Mouse (Mus musculus) limb, embryonic 13.5 days (tissue): Measurements from ENCODE around the gene D7Ertd443e. TPM values are rescaled to one million over a fixed set of nuclear protein-coding genes. Genes with fewer than 3 reads are reported as not detected.

Source experiments
- ATAC-seq: fragments of 200-750 bp; cut with Nextera tagmentation; 2 replicates; pipeline ENCODE4 v1.8.0; 2017; ENCODE audit warnings: low read depth, moderate number of reproducible peaks, moderate TSS enrichment; ENCODE audit not compliant: low FRiP score
- H3K27ac ChIP-seq: fragments of 300-500 bp; sonication (generic); 2 replicates; pipeline ENCODE4 v1.5.1; 2015; ENCODE audit warnings: inconsistent platforms, mild to moderate bottlenecking, moderate library complexity
- H3K27me3 ChIP-seq: fragments of 300-500 bp; sonication (generic); 2 replicates; pipeline ENCODE4 v1.6.1; 2015; ENCODE audit warnings: mild to moderate bottlenecking, inconsistent platforms
- H3K36me3 ChIP-seq: fragments of 300-500 bp; sonication (generic); 2 replicates; pipeline ENCODE4 v1.6.1; 2015; ENCODE audit warnings: inconsistent platforms, mild to moderate bottlenecking, moderate library complexity
- H3K4me1 ChIP-seq: fragments of 300-500 bp; sonication (generic); 2 replicates; pipeline ENCODE4 v1.6.1; 2015; ENCODE audit warnings: inconsistent platforms
- H3K4me2 ChIP-seq: fragments of 300-500 bp; sonication (generic); replicated peaks from 2 replicates; pipeline ENCODE4 v1.6.1; 2015; ENCODE audit warnings: inconsistent platforms, mild to moderate bottlenecking, moderate library complexity
- H3K4me3 ChIP-seq: fragments of 300-500 bp; sonication (generic); 2 replicates; pipeline ENCODE4 v1.5.1; 2015; ENCODE audit warnings: moderate library complexity, mild to moderate bottlenecking, inconsistent platforms
- H3K9ac ChIP-seq: fragments of 300-500 bp; sonication (generic); 2 replicates; pipeline ENCODE4 v1.6.1; 2015; ENCODE audit warnings: mild to moderate bottlenecking, inconsistent platforms
- H3K9me3 ChIP-seq: fragments of 300-500 bp; sonication (generic); 2 replicates; pipeline ENCODE4 v1.6.1; 2016; ENCODE audit warnings: inconsistent platforms
- WGBS: fragments of 180-500 bp; shearing (Covaris S2); methylation state at CpG from one replicate; pipeline ENCODE4 v1.1.7; 2015; 5-methylcytosine and 5-hydroxymethylcytosine counted together
- polyA plus RNA-seq: library from polyadenylated mRNA; unstranded; fragments of >200 nt; fragmentation: Nextera tagmentation; extraction: Ambion mirVana; gene quantifications from 2 replicates; pipeline ENCODE4 v1.2.1, GENCODE M21; 2015

D7Ertd443e gene
- polyA plus RNA-seq, 1 experiment from 2014 or later = 0.42 TPM

DNA sequence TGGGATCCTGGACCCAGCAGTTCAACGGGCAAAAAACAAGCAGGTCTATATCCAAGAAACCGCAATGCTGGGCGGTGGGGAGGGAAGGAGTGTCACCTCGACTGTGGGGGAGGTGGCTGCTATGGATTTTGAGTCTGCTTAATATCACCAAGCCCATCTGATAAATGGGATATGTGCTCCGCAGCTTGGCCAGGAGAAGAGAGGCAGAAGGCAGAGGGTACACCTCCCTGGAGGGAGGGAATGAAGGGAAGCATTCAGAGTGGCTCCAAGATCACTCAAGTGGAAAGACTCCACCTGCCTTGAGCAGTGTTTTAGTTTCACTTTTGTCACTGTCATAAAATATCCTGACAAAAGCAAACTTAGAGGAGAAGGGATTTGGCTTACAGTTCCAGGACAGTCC, 112.5 kb downstream of the D7Ertd443e start:
- Histone ChIP-seq H3K27ac (no peak overlapping the region), H3K9ac (no peak overlapping the region), H3K4me1 (peaks cover 12% of the 10 kb centered on the region), H3K4me2 (no peak overlapping the region), H3K27me3 (0 out of 2 replicates have a peak, but pooled peaks cover 2% of the 10 kb centered on the region), H3K9me3 (no peaks in the 10 kb centered on the region), H3K4me3 (no peak overlapping the region), H3K36me3 (no peaks in the 10 kb centered on the region)
- no peak for ATAC-seq
- WGBS = 92% methylated on average over 5 of the region's 5 CpGs

DNA sequence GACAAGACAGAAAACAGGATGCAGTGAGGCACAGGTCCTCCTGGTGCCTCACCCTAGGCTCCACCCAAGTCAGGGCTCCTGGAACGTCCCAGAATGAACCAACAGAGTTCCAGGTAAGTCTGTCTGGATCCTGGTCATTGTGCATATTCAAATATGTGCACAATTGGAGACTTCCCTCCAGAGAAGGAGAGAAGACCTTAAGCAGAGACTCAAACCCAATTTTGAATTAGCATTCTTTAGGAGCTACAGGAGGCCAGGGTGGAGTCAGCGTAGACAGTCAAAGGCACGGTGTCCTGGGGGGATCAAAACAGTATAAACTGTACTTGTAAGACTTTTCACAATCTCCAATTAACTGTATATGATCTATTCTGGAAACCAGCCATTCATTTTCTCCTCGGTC, 113.0 kb downstream of the D7Ertd443e start:
- WGBS = 67% methylated on average over 4 of the region's 4 CpGs
- Histone ChIP-seq H3K9ac (no peak overlapping the region), H3K27me3 (peaks cover 2% of the 10 kb centered on the region; the same call in 1 of the 2 replicates), H3K4me1 (peaks cover 12% of the 10 kb centered on the region), H3K4me3 (no peak overlapping the region), H3K27ac (no peak overlapping the region), H3K36me3 (no peaks in the 10 kb centered on the region), H3K9me3 (no peaks in the 10 kb centered on the region), H3K4me2 (no peak overlapping the region)
- no peak for ATAC-seq

DNA sequence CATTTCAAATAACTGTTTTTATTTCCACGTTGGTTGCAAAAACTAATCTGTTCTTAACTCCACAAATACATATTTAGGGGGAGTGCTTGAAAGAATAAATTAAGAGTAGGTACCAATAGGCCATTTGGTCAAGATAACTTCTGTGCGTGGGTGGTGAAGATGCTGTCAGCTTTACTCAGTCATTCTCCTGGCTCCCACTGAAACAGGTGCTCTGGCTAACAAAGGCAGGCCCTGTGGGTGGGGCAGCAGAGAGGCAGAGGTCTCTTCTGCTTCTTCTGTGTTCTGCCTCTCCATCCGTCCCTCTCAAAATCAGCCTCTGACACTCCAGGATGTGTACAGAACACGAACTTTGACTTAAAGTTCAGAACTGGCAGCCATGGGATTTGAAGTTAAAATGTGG, 119.7 kb downstream of the D7Ertd443e start:
- no peak overlapping the region for H3K4me2 ChIP-seq
- no peaks in the 10 kb centered on the region for H3K36me3 ChIP-seq
- H3K27ac ChIP-seq = no peak overlapping the region
- WGBS = 77% methylated on average over 4 of the region's 4 CpGs
- H3K27me3 ChIP-seq = no peaks in the 10 kb centered on the region; the same call in 1 of the 2 replicates
- no peak overlapping the region for H3K9ac ChIP-seq
- no peak overlapping the region for H3K4me3 ChIP-seq
- no peak for ATAC-seq
- peaks cover 22% of the 10 kb centered on the region for H3K4me1 ChIP-seq
- H3K9me3 ChIP-seq = no peaks in the 10 kb centered on the region

DNA sequence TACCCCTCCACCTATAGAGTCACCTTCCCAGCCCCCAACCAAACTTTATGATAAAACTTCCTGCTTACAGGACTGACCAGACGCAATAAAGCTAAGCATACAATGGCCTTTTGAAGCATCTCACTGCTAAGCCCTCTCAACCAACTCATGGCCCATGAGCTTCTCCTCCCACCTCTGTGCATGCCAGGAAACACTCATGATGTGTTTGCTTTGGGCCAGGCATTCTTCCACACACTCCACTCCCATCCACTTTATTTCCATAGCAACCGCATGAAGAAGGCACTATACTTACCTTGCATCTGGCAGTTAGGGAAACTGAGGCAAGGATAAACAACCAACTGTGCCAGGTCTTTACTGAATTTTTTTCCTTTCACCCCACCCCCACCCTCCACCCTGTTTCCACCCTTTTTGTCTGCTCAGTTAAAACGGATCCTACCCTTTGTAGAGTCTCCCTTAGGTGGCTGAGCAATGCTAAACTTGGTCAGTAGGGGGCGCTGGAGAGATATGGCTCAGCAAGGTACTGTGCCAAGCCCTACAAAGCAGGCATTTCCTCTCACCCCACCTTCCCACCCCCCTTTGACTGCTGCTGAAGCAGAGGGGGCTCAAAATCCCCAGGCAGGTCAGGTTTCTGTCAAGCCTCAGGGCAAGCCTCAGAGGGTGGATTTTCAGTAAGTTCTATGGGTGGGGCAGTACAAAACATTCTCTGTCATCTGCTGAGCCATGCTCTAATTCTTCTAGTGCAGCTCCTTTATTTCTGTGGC, 122.1 kb downstream of the D7Ertd443e start:
- Histone ChIP-seq H3K36me3 (no peaks in the 10 kb centered on the region), H3K9ac (no peak overlapping the region), H3K4me2 (no peak overlapping the region), H3K27ac (no peak overlapping the region), H3K4me3 (no peak overlapping the region), H3K9me3 (no peaks in the 10 kb centered on the region), H3K4me1 (peaks cover 13% of the 10 kb centered on the region), H3K27me3 (no peaks in the 10 kb centered on the region; the same call in 1 of the 2 replicates)
- peak; percentile 57; the same call in 1 of the 2 replicates for ATAC-seq
- 40% methylated on average over 4 of the region's 4 CpGs for WGBS

DNA sequence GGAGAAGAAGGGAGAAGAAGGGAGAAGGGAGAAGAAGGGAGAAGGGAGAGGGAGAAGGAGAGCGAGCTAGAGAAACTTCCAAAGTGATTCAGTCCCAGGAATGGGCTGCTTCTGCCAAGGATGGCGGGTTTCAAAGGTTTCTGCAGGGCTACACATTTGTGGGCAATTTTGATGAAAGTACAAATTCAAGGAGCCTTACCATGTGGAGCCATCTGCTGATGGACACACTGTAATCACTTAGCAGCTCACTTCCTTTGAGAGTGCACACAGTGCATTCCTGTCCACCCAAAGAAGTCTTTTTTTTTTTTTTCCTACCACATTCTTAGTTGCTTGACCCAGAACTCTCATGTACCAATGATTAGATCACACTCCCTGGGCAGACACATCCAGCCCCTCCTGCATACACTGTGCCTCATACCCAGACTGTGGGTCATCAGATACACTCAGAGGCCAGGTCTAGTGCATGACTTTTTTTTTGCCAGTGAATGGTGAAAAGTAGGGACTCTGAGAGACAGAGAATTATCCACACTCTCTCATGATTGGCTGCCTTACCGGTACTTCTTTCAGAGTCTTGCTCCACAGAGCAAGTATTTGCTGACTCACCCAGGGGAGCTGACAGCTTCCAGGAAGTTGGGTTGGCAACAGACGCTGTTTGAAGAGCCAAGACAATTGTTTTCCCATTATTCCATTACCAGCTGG, 124.3 kb downstream of the D7Ertd443e start:
- H3K9me3 ChIP-seq = no peaks in the 10 kb centered on the region
- H3K27me3 ChIP-seq = no peaks in the 10 kb centered on the region
- no peak overlapping the region for H3K4me3 ChIP-seq
- H3K36me3 ChIP-seq = no peaks in the 10 kb centered on the region
- 67% methylated on average over 4 of the region's 4 CpGs for WGBS
- no peak overlapping the region for H3K27ac ChIP-seq
- H3K4me2 ChIP-seq = no peak overlapping the region
- peaks cover 13% of the 10 kb centered on the region for H3K4me1 ChIP-seq
- H3K9ac ChIP-seq = no peak overlapping the region
- no peak for ATAC-seq

DNA sequence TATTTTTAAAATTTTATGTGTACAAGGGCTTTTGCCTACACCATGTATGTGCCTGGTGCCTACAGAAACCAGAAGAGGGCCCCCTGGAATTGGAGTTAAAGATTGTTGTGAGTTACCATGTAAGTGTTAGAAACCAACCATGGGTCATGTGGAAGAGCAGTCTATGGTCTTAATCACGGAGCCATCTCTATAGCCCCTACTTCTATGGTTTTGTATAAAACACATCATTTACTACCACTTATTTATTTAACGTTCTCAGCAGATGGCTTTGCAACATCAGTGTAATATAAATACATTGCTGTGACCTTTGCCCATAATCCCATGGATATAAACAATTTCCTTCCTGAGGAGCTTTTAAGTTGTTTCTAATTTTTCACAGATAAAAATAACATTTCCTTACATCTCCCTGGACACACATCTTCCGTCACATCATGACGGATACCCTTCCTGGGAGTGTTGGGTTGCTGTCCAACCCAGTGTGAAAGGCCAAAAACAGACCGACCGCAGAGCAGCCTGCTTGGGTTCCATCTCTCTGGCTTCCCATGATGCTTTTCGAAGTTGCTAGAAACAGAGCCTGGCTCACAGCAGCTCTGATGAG, 135.1 kb downstream of the D7Ertd443e start:
- Histone ChIP-seq H3K27ac (no peak overlapping the region), H3K36me3 (no peaks in the 10 kb centered on the region), H3K9ac (no peak overlapping the region), H3K4me2 (no peak overlapping the region), H3K27me3 (peaks cover 14% of the 10 kb centered on the region), H3K4me3 (no peak overlapping the region), H3K4me1 (peaks cover 6% of the 10 kb centered on the region; the same call in 1 of the 2 replicates), H3K9me3 (no peaks in the 10 kb centered on the region)
- ATAC-seq = no peak
- WGBS = 76% methylated on average over 7 of the region's 7 CpGs

DNA sequence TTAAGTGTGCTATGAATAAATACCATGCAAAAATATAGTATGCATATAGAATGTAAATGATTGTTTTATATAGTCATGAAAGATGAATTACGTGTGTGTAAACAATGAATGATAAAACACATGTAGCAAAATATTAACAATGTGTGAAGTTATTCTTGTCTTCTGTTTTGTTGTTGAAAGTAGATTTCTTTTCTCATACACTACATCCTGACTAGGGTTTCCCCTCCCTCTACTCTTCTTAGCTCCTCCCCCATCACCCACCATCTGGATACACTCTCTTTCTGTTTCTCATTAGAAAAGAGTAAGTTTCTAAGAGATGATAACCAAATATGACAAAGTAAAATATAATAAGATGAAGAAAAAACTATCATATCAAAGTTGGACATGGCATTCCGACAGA, 137.4 kb downstream of the D7Ertd443e start:
- Histone ChIP-seq H3K9me3 (no peaks in the 10 kb centered on the region), H3K4me1 (peaks cover 6% of the 10 kb centered on the region; the same call in 1 of the 2 replicates), H3K36me3 (no peaks in the 10 kb centered on the region), H3K27me3 (peaks cover 28% of the 10 kb centered on the region), H3K27ac (no peak overlapping the region), H3K4me3 (no peak overlapping the region), H3K9ac (no peak overlapping the region), H3K4me2 (no peak overlapping the region)
- 83% methylated on average over 2 of the region's 2 CpGs for WGBS
- no peak for ATAC-seq

DNA sequence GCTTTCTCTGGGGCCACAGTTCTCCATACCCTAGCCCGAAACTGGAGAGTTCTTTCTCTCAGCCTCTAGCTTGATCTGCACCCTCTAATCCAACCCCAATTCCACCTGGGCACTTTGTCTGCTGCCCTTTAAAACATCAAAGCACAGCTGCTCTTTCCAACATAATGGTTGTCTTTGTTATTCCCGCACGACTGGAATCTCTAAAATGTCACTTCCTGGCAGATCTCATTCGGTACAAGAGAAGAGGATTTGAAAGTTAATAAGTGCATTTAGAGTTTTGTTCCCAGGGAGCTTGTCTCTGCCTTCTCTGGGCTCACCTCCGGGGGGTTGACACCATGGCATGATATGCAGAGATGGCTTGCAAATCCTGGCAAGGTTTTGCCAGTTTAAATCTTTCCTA, 138.8 kb downstream of the D7Ertd443e start:
- Histone ChIP-seq H3K27ac (no peak overlapping the region), H3K9ac (no peak overlapping the region), H3K4me1 (peaks cover 6% of the 10 kb centered on the region; the same call in 1 of the 2 replicates), H3K9me3 (no peaks in the 10 kb centered on the region), H3K4me3 (no peak overlapping the region), H3K27me3 (peaks cover 41% of the 10 kb centered on the region), H3K4me2 (no peak overlapping the region), H3K36me3 (no peaks in the 10 kb centered on the region)
- ATAC-seq = no peak
- 28% methylated on average over 5 of the region's 5 CpGs for WGBS

DNA sequence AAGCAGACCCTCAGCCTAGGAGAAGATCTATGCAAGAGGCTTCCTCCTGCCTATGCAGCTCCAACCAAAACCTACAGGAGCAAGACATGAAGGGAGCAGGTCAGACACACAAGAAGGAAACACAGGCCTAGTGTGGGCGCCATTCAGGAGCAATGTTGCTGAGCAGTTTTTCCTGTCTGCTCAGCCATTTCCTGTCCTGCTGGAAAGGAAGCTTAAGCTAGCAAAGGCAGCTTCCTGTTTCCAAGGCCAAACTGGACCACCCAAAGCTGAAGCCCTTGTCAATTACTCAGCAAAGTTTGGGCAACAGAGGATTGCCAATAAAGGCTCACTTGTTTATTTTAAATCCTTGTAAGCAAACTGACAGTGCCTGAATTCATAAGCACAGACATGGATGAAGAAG, 142.7 kb downstream of the D7Ertd443e start:
- no peak overlapping the region for H3K9ac ChIP-seq
- no peak overlapping the region for H3K27ac ChIP-seq
- H3K36me3 ChIP-seq = no peaks in the 10 kb centered on the region
- peaks cover 65% of the 10 kb centered on the region for H3K27me3 ChIP-seq
- peaks cover 6% of the 10 kb centered on the region; the same call in 1 of the 2 replicates for H3K4me1 ChIP-seq
- no peak for ATAC-seq
- 84% methylated on average over 1 of the region's 1 CpGs for WGBS
- no peak overlapping the region for H3K4me3 ChIP-seq
- H3K9me3 ChIP-seq = no peaks in the 10 kb centered on the region
- no peak overlapping the region for H3K4me2 ChIP-seq

DNA sequence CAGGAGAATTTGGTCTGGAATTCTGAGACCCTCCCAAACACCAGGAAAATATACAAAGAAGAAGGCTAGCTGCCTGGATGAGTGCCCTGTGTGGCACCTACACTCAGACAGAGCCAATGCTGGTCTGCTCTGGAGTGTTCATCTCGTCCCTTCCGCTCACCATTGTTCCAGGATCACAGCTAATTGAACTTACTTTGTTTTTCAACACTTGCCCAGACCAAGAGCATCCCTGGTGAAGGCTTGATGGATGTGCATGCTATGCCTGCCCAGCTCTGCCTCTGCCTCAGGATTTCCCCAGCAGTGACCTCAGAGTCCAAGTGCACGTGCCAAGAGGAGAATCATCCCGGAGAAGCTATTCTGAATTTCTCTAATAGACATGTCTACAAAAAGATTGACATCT, 144.2 kb downstream of the D7Ertd443e start:
- Histone ChIP-seq H3K9me3 (no peaks in the 10 kb centered on the region), H3K4me1 (peaks cover 1% of the 10 kb centered on the region; the same call in 1 of the 2 replicates), H3K9ac (no peak overlapping the region), H3K27ac (no peak overlapping the region), H3K4me3 (no peak overlapping the region), H3K4me2 (no peak overlapping the region), H3K27me3 (peaks cover 69% of the 10 kb centered on the region), H3K36me3 (no peaks in the 10 kb centered on the region)
- 82% methylated on average over 4 of the region's 4 CpGs for WGBS
- ATAC-seq = no peak

DNA sequence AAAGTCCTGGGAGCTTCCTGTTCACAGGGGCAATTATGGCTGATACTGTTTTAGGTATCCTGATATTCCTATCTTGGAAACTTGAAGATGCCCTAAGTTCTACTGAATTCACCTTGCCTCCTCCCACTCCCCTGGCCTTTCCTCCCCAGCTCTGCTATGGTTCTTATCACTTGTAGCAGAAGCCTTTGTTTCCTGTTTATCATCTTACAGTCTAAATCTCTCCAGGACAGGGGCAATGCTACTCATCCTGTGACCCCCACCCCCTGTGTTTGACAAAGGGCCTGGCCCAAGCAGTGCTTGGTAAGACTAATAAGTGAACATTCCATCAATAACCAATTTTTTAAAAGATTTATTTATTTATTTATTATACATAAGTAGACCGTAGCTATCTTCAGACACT, 144.9 kb downstream of the D7Ertd443e start:
- H3K4me2 ChIP-seq = no peak overlapping the region
- 91% methylated on average over 1 of the region's 1 CpGs for WGBS
- H3K4me1 ChIP-seq = no peaks in the 10 kb centered on the region
- H3K4me3 ChIP-seq = no peak overlapping the region
- H3K9ac ChIP-seq = no peak overlapping the region
- ATAC-seq = no peak
- no peak overlapping the region for H3K27ac ChIP-seq
- no peaks in the 10 kb centered on the region for H3K9me3 ChIP-seq
- no peaks in the 10 kb centered on the region for H3K36me3 ChIP-seq
- H3K27me3 ChIP-seq = peaks cover 67% of the 10 kb centered on the region

DNA sequence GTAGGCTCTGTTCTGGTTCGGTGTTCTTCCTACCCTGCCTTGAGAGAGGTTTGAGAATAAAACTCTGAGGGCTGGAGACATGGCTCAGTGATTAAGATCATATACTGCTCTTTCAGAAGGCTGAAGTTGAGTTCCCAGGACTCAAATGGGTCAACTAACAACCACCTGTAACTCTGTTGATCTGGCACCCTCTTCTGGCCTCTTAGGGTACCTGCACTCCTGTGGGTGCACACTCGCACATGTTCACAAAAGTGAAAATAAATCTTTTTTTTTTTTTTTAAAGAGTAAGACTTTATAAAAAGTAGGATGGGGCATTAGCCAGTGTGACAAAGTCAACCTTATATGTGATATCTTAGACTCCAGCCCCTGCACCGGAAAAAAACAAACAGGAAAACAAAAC, 146.6 kb downstream of the D7Ertd443e start:
- no peak overlapping the region for H3K4me3 ChIP-seq
- no peak overlapping the region for H3K9ac ChIP-seq
- no peak overlapping the region for H3K27ac ChIP-seq
- H3K36me3 ChIP-seq = no peaks in the 10 kb centered on the region
- H3K4me2 ChIP-seq = no peak overlapping the region
- H3K4me1 ChIP-seq = no peaks in the 10 kb centered on the region
- WGBS = 93% methylated on average over 3 of the region's 3 CpGs
- H3K9me3 ChIP-seq = no peaks in the 10 kb centered on the region
- no peak for ATAC-seq
- H3K27me3 ChIP-seq = peaks cover 63% of the 10 kb centered on the region
